Mouse (Mus musculus): ENCODE measurements at regions not wholly inside any gene's neighbourhood (a gene's known extent, or its start where the extent isn't known, plus 50 kb on each side); places are given as distances from the start of the nearest gene placed in this dataset.
"Not testable (repeated sequence)": the region's sequence is repeated elsewhere in the genome, so short reads cannot be mapped to it uniquely, and the experiment has no call there.

- TF ChIP-seq CTCF, POLR2A (IDR thresholded peaks at IDR 0.05; ENCODE audit: insufficient read depth, low read depth, low read length): not testable (repeated sequence)
These were observed 51.8 kb downstream of the Teddm3 start for GRCm38 (mm10) chr16:21102033-21102432.
